8 mouse cellular contexts compared by ENCODE assay signal in the genomic region with DNA sequence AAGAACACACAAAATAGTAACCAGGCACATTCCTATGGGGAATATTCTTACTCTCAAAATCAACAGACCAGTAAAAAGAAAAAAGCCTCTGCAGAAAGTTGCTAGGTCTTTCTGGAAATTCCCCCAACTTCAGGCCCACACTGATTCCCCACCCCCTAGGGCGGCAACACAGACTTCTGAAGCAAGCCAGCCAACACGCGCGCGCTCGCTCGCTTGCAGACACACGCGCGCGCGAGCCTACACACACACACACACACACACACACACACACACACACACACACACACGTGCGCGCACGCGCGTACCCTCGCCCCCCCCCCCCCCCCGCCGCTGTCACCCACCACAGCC. TPM values are rescaled to one million over a fixed set of nuclear protein-coding genes. Genes with fewer than 3 reads are reported as not detected.
DNase-seq lines count a peak whose midpoint lies in the region; ATAC-seq and TF ChIP-seq lines count a peak whose summit lies in the region.

No protein-coding gene starts in this region.

- H3K4me2 ChIP-seq in forebrain, embryonic 11.5 days (ENCODE audit: low read depth, low read length, severe bottlenecking) = peak overlapping the region; percentile 40; the same call in 1 of the 2 replicates

- peak overlapping the region; percentile 62 for H3K9ac ChIP-seq in forebrain, embryonic 11.5 days (ENCODE audit: low read length)

- intact Hi-C loops in heart, postnatal 10 days (cut with DNase I) = loop anchor here (5.0 kb wide), 1 partner anchor 36 kb away; no protein-coding TSS in a partner anchor

- no peak for TF ChIP-seq CTCF in lung, adult 2 months (IDR thresholded peaks at IDR 0.05; ENCODE audit: insufficient read depth, low read length)
- TF ChIP-seq CTCF in olfactory bulb, adult 2 months (IDR thresholded peaks at IDR 0.05; ENCODE audit: insufficient read depth, low read depth, low read length) = no peak

- no peaks in the 10 kb centered on the region for H3K27me3 ChIP-seq in forebrain, embryonic 11.5 days (ENCODE audit: control insufficient read depth, insufficient read depth, low read length)

- DNase-seq in CD4-positive, CD25-positive, alpha-beta regulatory T cell, adult 2 months (ENCODE audit: low read depth, low spot score) = peak; percentile 80
- DNase-seq in adrenal gland, adult 18-20 months (ENCODE audit: low spot score in 2 of 2) = peak; percentile 15 to 30
- DNase-seq in forebrain, embryonic 11.5 days (ENCODE audit: low spot score) = peak; percentile 75
- DNase-seq in heart, postnatal 10 days = peak; percentile 59 to 70
- peak; percentile 62 to 79 for DNase-seq in kidney, postnatal 25 days
- peak; percentile 14 for DNase-seq in lung, adult 2 months
- peak; percentile 79 for DNase-seq in thymus, postnatal 4 days

- TF ChIP-seq POLR2A in lung, adult 2 months (IDR thresholded peaks at IDR 0.05; ENCODE audit: borderline replicate concordance, extremely low read depth, low read depth, low read length) = no peak
- no peak for TF ChIP-seq POLR2A in olfactory bulb, adult 2 months (IDR thresholded peaks at IDR 0.05; ENCODE audit: insufficient read depth, low read depth, low read length)

- 24% methylated on average over 12 of the region's 21 CpGs for WGBS in forebrain, embryonic 11.5 days
- WGBS in lung, adult 2 months = 26% methylated on average over 11 of the region's 21 CpGs
- WGBS in olfactory bulb, adult 2 months = 14% methylated on average over 1 of the region's 21 CpGs

- peak overlapping the region; percentile 43 for H3K4me3 ChIP-seq in forebrain, embryonic 11.5 days (ENCODE audit: low read depth, low read length)
- peak overlapping the region; percentile 29 for H3K4me3 ChIP-seq in lung, adult 2 months (replicated peaks; ENCODE audit: extremely low read depth, low read depth, low read length)
- H3K4me3 ChIP-seq in olfactory bulb, adult 2 months (ENCODE audit: insufficient read depth, low read depth, low read length) = peak overlapping the region; percentile 64

- H3K27ac ChIP-seq in forebrain, embryonic 11.5 days (ENCODE audit: low read depth, low read length) = no peak overlapping the region
- no peak overlapping the region for H3K27ac ChIP-seq in olfactory bulb, adult 2 months (ENCODE audit: insufficient read depth, low read depth, low read length)

- peak; percentile 69; the same call in 1 of the 2 replicates for ATAC-seq in forebrain, embryonic 11.5 days (replicated peaks; ENCODE audit: low FRiP score)

- no peaks in the 10 kb centered on the region for H3K36me3 ChIP-seq in forebrain, embryonic 11.5 days (ENCODE audit: control insufficient read depth, insufficient read depth, low read length)

- H3K9me3 ChIP-seq in forebrain, embryonic 11.5 days (ENCODE audit: control insufficient read depth, low read length) = no peaks in the 10 kb centered on the region

- H3K4me1 ChIP-seq in forebrain, embryonic 11.5 days (replicated peaks; ENCODE audit: control insufficient read depth, insufficient read depth, low read length) = no peaks in the 10 kb centered on the region
- no peaks in the 10 kb centered on the region for H3K4me1 ChIP-seq in lung, adult 2 months (ENCODE audit: control insufficient read depth, insufficient read depth, low read length)
- H3K4me1 ChIP-seq in olfactory bulb, adult 2 months (ENCODE audit: control insufficient read depth, insufficient read depth, low read length) = no peaks in the 10 kb centered on the region

RNA-seq across cellular contexts. Expression of gene Prrg1, which starts 0.9 kb away (rescaled TPM):
- 1 to 10 TPM; 2.4 to 3.2 TPM for total RNA-seq in adrenal gland, adult 18-20 months (2021)
- polyA plus RNA-seq in forebrain, embryonic 11.5 days (2014; fragmentation: Nextera tagmentation; extraction: Ambion mirVana) = 8.0 and 8.6 TPM in 2 replicates
- 10 to 100 TPM in 1 of 2 experiments, 1 to 10 TPM in 1; 8.8 to 10.3 TPM for total RNA-seq in heart, postnatal 10 days (2021)
- polyA plus RNA-seq in lung, adult 2 months (2012; rRNA removed) = 2.1 and 3.8 TPM in 2 replicates
- polyA plus RNA-seq in olfactory bulb, adult 2 months (2012; ENCODE audit: insufficient read depth, insufficient read length, low replicate concordance, missing spikeins) = not detected in 2 replicates

Comparison
In these comparisons a context has a peak if more than half of its experiments do, and no peak if none do; other contexts are left out.
1. DNase-seq: peak in every context shown above with its lines; median percentile 80 in CD4-positive, CD25-positive, alpha-beta regulatory T cell, adult 2 months; 79 in thymus, postnatal 4 days; 75 in forebrain, embryonic 11.5 days; 70 in kidney, postnatal 25 days; 64 in heart, postnatal 10 days; 22 in adrenal gland, adult 18-20 months; 14 in lung, adult 2 months.